Mouse (Mus musculus) liver, embryonic 11.5 days (tissue): ENCODE measurements at regions not wholly inside any gene's neighbourhood (a gene's known extent, or its start where the extent isn't known, plus 50 kb on each side); places are given as distances from the start of the nearest gene placed in this dataset.

Experiments
- ATAC-seq: fragments of 200-750 bp; cut with Nextera tagmentation; replicated peaks from 2 replicates; pipeline ENCODE4 v1.8.0; 2017; ENCODE audit warnings: moderate number of reproducible peaks, mild to moderate bottlenecking, moderate TSS enrichment, moderate library complexity; ENCODE audit not compliant: low FRiP score
- DNase-seq: peaks from one replicate; pipeline ENCODE4 v3.0.0-alpha.2; 2017; ENCODE audit warnings: low spot score
- H3K27ac ChIP-seq: fragments of 300-500 bp; sonication (generic); 2 replicates; pipeline ENCODE4 v1.5.1; 2014; ENCODE audit warnings: mild to moderate bottlenecking, low read depth, low read length, control low read depth
- H3K27me3 ChIP-seq: fragments of 300-500 bp; sonication (generic); replicated peaks from 2 replicates; pipeline ENCODE4 v1.6.1; 2014; ENCODE audit warnings: low read length, mixed read lengths; ENCODE audit not compliant: control insufficient read depth, insufficient read depth
- H3K36me3 ChIP-seq: fragments of 300-500 bp; sonication (generic); 2 replicates; pipeline ENCODE4 v1.6.1; 2014; ENCODE audit warnings: mild to moderate bottlenecking, low read length, moderate library complexity, mixed read lengths; ENCODE audit not compliant: control insufficient read depth, insufficient read depth
- H3K4me1 ChIP-seq: fragments of 300-500 bp; sonication (generic); replicated peaks from 2 replicates; pipeline ENCODE4 v1.6.1; 2014; ENCODE audit warnings: low read length, mixed read lengths; ENCODE audit not compliant: control insufficient read depth, insufficient read depth
- H3K4me2 ChIP-seq: fragments of 300-500 bp; sonication (generic); 2 replicates; pipeline ENCODE4 v1.6.1; 2014; ENCODE audit warnings: mild to moderate bottlenecking, control low read depth, moderate library complexity
- H3K4me3 ChIP-seq: fragments of 300-500 bp; sonication (generic); 2 replicates; pipeline ENCODE4 v1.5.1; 2014; ENCODE audit warnings: low read depth, low read length, control low read depth
- H3K9ac ChIP-seq: fragments of 300-500 bp; sonication (generic); 2 replicates; pipeline ENCODE4 v1.6.1; 2014; ENCODE audit warnings: low read depth, low read length, control low read depth
- H3K9me3 ChIP-seq: fragments of 300-500 bp; sonication (generic); 2 replicates; pipeline ENCODE4 v1.6.1; 2016; ENCODE audit warnings: low read length, inconsistent platforms, mixed read lengths; ENCODE audit not compliant: control insufficient read depth
- WGBS: fragments of 180-500 bp; shearing (Covaris S2); extraction: QIAGEN DNeasy Blood & Tissue Kit; methylation state at CpG from one replicate; pipeline ENCODE4 v1.1.7; 2014; 5-methylcytosine and 5-hydroxymethylcytosine counted together

DNA sequence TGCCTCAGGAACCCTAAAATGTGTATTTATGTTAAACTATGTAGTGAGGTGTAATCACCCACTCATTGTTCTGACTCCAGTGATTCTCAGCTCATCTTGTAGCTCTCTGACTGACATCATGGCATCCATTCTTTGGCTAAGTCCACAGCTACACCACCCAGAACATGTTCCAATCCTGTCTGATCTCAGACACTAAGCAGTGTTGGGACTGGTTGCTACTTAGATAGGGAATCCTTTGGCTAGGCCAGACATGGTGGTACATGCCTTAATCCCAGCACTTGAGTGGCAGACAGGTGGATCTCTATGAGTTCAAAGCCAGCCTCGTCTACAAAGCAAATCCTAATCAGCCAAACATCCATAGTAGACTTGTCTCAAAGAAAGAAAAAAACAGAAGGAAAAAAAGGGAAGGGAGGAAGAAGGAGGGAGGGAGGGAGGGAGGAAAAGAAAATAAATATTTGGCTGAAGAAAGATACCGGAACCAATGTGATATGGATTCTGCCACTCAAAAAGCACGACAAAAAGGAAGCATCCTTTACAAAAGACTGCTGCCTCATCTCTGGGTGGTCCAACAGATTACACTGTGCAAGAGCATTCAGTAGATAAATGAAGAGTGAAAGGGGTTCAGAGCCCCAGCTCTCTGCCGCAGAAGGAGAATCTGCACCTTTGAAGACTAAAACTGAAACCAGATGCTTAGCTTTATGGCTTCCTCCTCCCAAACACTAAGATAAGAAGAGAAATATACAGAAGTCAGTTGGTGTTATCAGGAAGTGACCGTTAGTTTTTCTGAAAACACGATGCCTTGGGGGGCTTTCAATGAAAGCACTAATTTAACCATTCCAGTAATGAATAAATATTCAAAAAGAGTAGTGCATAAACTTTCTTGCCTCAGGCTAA is 51.5 kb upstream of the Med13 start:
- no peak overlapping the region for H3K4me3 ChIP-seq
- H3K9ac ChIP-seq, result no peak overlapping the region; the same call in 1 of the 2 replicates
- peak overlapping the region; percentile 37 for H3K4me2 ChIP-seq
- WGBS, result 28% methylated on average over 6 of the region's 6 CpGs
- H3K9me3 ChIP-seq, result no peaks in the 10 kb centered on the region
- no peaks in the 10 kb centered on the region for H3K36me3 ChIP-seq
- H3K4me1 ChIP-seq, result peaks cover 9% of the 10 kb centered on the region
- DNase-seq (no peak), ATAC-seq (no peak)
- H3K27me3 ChIP-seq, result no peaks in the 10 kb centered on the region
- H3K27ac ChIP-seq, result no peak overlapping the region

- 93% methylated on average over 10 of the region's 10 CpGs for WGBS
- Histone ChIP-seq H3K9me3 (no peaks in the 10 kb centered on the region), H3K27ac (no peak overlapping the region), H3K27me3 (no peaks in the 10 kb centered on the region), H3K4me3 (no peak overlapping the region), H3K4me1 (peaks cover 5% of the 10 kb centered on the region), H3K9ac (no peak overlapping the region), H3K4me2 (no peak overlapping the region), H3K36me3 (no peaks in the 10 kb centered on the region)
- ATAC-seq (no peak), DNase-seq (no peak)
Observed at GRCm38 (mm10) chr11:86409580-86409947, 52.2 kb upstream of the Med13 start.

DNA sequence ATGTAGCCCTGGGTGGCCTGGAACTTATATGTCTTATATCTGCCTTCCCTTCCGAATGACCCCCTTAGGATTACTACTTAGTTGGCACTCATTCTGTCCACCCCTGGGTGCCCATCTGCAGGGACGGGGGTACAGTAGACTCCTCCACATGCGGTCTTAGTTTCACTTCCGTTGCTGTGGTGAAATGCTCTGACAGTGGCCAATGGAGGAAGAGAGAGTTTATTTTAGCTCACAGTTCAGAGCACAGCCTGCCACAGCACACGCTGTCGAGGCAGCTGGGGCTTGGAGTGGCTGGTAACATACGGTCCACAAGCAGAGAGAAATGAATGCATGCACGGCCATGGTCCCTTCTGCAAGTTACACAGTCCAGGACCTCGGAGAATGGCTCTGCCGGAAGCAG is 53.1 kb upstream of the Med13 start:
- ATAC-seq (no peak), DNase-seq (no peak)
- no peak overlapping the region for H3K27ac ChIP-seq
- WGBS, result 79% methylated on average over 10 of the region's 10 CpGs
- H3K4me1 ChIP-seq, result no peaks in the 10 kb centered on the region; the same call in 1 of the 2 replicates
- H3K9ac ChIP-seq, result no peak overlapping the region
- H3K9me3 ChIP-seq, result no peaks in the 10 kb centered on the region
- H3K36me3 ChIP-seq, result no peaks in the 10 kb centered on the region
- no peaks in the 10 kb centered on the region for H3K27me3 ChIP-seq
- H3K4me3 ChIP-seq, result no peak overlapping the region
- no peak overlapping the region for H3K4me2 ChIP-seq

GRCm38 (mm10) chr11:86412772-86413390 is 55.5 kb upstream of the Med13 start:
- ATAC-seq (no peak), DNase-seq (no peak)
- H3K4me3 ChIP-seq, result no peak overlapping the region
- no peaks in the 10 kb centered on the region for H3K27me3 ChIP-seq
- no peaks in the 10 kb centered on the region for H3K36me3 ChIP-seq
- H3K4me1 ChIP-seq, result no peaks in the 10 kb centered on the region; the same call in 1 of the 2 replicates
- no peak overlapping the region for H3K4me2 ChIP-seq
- H3K9ac ChIP-seq, result no peak overlapping the region
- no peaks in the 10 kb centered on the region for H3K9me3 ChIP-seq
- 65% methylated on average over 13 of the region's 13 CpGs for WGBS
- no peak overlapping the region for H3K27ac ChIP-seq

GRCm38 (mm10) chr11:86416471-86416870 is 59.1 kb upstream of the Med13 start:
- Histone ChIP-seq H3K27me3 (no peaks in the 10 kb centered on the region), H3K4me2 (no peak overlapping the region), H3K4me3 (no peak overlapping the region), H3K9ac (no peak overlapping the region), H3K36me3 (no peaks in the 10 kb centered on the region), H3K4me1 (no peaks in the 10 kb centered on the region; the same call in 1 of the 2 replicates), H3K27ac (no peak overlapping the region), H3K9me3 (no peaks in the 10 kb centered on the region)
- DNase-seq, result no peak
- 78% methylated on average over 5 of the region's 5 CpGs for WGBS
- no peak for ATAC-seq

DNA sequence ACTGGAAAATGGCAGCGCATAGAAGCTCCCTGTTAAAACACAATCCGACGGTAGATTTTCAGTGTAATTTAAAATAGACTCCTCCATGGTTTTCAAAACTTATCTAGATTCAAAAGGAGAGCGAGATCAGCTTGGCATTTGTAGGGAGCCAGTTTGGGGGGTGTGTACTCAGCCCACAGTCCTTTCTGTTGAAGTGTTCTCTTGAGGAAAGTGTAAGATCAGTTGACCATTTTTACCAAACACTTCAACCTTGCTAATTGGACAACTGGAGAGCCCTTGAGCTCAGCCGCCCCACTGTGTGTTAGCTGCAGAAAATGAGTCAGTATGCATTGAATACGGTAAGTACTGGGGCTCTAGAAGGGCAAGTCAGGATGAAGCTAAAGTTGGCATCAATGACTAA is 59.8 kb upstream of the Med13 start:
- ATAC-seq (no peak), DNase-seq (no peak)
- Histone ChIP-seq H3K9ac (no peak overlapping the region), H3K36me3 (no peaks in the 10 kb centered on the region), H3K4me1 (no peaks in the 10 kb centered on the region; the same call in 1 of the 2 replicates), H3K4me2 (no peak overlapping the region), H3K27ac (no peak overlapping the region), H3K27me3 (no peaks in the 10 kb centered on the region), H3K4me3 (no peak overlapping the region), H3K9me3 (no peaks in the 10 kb centered on the region)
- 79% methylated on average over 6 of the region's 6 CpGs for WGBS

DNA sequence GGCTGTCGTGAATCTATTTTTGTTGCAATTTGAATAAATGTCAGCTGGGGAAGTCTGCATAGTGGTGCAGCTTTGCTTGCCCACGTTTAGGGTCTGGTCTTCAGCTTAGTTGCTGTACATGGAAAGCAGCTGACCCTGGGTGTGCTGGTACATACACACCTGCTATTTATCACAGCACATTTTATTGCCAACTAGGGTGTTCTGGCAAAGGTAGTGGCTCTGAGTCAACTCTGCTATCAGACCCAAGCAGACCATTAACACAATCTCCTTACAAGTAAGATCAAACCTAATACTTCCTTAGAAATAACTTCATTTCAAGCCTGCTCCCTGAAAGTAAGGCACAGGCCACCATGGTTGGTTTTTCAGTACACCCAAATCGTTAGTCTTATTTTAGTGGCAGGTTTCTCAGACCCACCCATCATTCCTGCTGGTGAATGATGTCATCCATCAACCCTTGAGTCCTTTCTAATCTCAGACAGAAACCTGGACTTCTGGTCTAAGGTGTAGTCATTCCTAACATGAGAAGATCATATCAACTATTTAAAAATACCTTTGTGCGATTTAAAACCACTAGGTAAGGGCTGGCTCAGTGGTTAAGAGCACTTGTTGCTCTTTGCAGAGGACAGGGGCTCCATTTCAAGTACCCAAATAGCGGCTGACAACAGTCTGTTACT is 62.5 kb upstream of the Med13 start:
- H3K9me3 ChIP-seq, result no peaks in the 10 kb centered on the region
- H3K4me1 ChIP-seq, result no peaks in the 10 kb centered on the region
- no peak overlapping the region for H3K9ac ChIP-seq
- H3K4me2 ChIP-seq, result no peak overlapping the region
- no peaks in the 10 kb centered on the region for H3K27me3 ChIP-seq
- DNase-seq (no peak), ATAC-seq (no peak)
- no peak overlapping the region for H3K4me3 ChIP-seq
- no peak overlapping the region for H3K27ac ChIP-seq
- WGBS, result 65% methylated on average over 5 of the region's 5 CpGs
- no peaks in the 10 kb centered on the region for H3K36me3 ChIP-seq

GRCm38 (mm10) chr11:86428926-86429325 is 55.5 kb upstream of the Rnft1 start:
- Histone ChIP-seq H3K9me3 (no peaks in the 10 kb centered on the region), H3K4me2 (no peak overlapping the region), H3K4me1 (no peaks in the 10 kb centered on the region), H3K27me3 (no peaks in the 10 kb centered on the region), H3K27ac (no peak overlapping the region), H3K4me3 (no peak overlapping the region), H3K9ac (no peak overlapping the region), H3K36me3 (no peaks in the 10 kb centered on the region)
- DNase-seq, result no peak
- no peak for ATAC-seq
- WGBS, result 50% methylated on average over 3 of the region's 3 CpGs
